Mouse (Mus musculus) erythroblast, embryonic 14.5 days (primary cell): ENCODE measurements at regions not wholly inside any gene's neighbourhood (a gene's known extent, or its start where the extent isn't known, plus 50 kb on each side); places are given as distances from the start of the nearest gene placed in this dataset.

ENCODE experiments used
- GATA1 ChIP-seq: IDR thresholded peaks from 2 replicates; pipeline ENCODE4 v1.6.1; 2012; ENCODE audit warnings: low read length, inconsistent platforms, mixed read lengths
- TAL1 ChIP-seq: IDR thresholded peaks from 3 replicates; pipeline ENCODE4 v1.6.1; 2012; ENCODE audit warnings: low read length, inconsistent platforms, mixed read lengths

DNA sequence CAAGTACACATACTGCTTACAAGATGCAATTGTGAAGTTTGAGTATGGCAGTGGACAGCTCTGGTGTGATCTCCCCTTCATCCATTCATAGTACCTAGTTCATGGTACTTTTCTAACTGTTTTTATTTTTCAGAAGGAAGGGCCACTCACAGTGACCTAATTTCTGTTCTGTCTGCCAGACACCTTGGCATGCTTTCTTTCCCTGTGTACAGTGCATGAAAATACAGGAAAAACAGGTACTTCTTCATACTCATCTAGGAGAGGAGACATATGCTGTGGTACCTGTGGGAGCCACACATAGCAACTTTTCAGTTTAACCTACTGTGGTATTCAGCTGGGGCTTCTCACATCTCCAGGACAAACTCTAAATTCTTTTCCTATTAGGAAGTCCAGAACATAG, 545.2 kb downstream of the Rnf144a start:
- TF ChIP-seq GATA1 = no peak
- no peak for TF ChIP-seq TAL1
